Mouse (Mus musculus) left cerebral cortex, postnatal 10 days (tissue): ENCODE data around the gene Mlph. TPM values are rescaled to one million over a fixed set of nuclear protein-coding genes. Genes with fewer than 3 reads are reported as not detected.

Experiments used
- DNase-seq, 2 experiments: peaks; one replicate each; pipeline ENCODE4 v3.0.0; 2021 to 2022; ENCODE audit warnings: low spot score in 2 of 2, mixed read lengths in 1 of 2; ENCODE audit errors: extremely low spot score in 1 of 2
- intact Hi-C: fragments of 180-260 bp; cut with DNase I; formaldehyde crosslinking; loops from one replicate; pipeline ENCODE4 v1.15.1; 2025
- total RNA-seq, 2 experiments: library from RNA; stranded (reverse); gene quantifications; 2 replicates each; pipeline ENCODE4 v1.2.3; 2021

Gene Mlph
- total RNA-seq, 2 experiments from 2014 or later = 0.63 to 0.88 TPM

DNA sequence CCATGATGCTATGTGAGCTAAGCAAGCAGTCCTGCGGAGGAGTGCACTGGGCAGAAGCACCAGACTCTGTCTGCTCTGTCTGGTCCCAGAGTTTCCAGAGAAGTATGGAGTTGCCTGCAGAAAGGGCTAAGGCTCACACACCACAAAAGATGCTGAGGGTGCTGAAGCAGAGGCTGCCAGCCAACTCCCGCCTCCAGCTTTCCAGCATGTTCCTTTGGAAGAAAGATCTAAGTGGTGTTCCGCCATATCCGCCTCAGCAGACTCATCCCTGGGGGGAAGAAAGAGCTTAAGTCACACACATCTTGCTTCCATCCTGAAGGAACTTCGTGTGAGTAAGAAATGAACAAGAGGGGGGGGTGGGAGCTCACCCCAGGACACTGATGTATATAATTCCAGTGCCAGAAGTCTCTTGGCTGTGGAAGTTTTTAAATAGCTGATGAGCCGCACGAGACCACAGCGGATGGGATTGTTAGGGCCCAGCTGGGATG lies 10.9 kb upstream of the Mlph start:
- intact Hi-C loops = no loop called here

DNA sequence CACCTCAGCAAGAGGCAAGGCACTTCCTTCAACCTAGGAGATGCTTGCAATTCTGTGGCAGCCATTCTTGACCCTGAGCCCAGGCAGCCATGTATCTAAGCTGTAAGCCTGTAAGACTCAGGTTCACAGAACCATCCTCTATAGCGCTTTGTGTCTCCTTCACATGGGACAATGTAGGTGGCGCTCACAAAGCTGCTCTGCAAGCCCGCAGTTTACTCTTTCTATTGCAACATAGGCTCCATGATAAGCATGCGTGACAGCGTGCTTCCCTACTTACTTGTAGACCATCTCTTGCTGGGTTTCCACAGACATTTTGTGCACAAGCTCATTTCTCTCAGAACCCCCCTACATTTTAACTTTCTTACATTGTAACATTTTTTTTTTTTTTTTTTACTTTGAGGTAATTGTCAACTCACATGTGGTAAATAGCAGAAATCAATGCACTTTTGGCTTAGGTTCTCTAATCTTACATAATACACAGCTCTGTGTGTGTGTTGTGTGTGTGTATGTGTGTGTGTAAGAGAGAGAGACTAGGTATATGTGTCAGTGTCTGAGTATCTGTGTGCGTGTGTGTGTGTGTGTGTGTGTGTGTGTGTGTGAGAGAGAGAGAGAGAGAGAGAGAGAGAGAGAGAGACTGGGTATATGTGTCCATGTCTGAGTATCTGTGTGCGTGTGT lies 10.0 kb upstream of the Mlph start:
- DNase-seq = no peak
- intact Hi-C loops = no loop called here

More for the DNA sequence above, 10.9 kb upstream of the Mlph start:
- DNase-seq = peak; percentile 62 to 69

DNA sequence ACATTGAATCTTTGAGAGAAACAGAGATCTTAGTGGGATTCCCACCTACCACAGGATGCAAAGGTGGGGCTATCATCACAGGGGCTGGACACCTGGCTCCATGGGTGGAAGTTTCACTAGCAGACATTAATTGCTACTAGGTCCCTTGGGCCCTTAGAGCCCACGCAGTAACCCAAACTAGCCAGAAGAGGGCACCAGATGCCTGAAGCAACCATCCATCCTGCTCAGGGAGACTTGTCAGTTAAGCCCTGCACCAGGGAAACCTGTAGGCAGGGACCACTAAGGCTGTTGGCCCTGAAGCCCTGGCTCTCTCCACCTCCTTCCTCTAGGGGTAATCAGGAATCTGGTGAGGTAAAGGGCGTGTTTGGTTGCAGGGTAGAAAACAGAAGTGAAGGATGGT lies 8.5 kb upstream of the Mlph start:
- intact Hi-C loops = loop anchor here (2.0 kb wide), 1 partner anchor 50 kb away; no protein-coding TSS in a partner anchor
- peak in 1 of 2 experiments; percentile 45 for DNase-seq

DNA sequence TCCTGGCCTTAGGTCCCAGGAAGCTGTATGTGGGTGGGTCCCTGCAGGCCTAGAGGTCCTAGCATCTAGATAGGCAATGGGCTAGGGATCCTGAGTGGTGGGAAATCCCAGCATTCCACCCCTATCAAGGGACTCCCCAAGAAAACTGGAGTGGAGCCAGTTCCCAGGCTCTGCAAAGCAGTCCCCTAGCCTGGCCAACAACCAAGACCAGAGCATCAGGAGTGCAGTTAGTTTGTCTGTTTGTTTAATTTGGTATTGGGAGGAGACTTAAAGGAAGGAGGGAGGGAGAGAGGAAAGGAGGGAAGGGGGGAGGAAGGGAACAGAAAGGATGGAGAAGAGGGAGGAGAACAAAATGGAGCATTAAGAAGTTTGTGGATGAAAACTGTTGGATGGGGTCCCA lies 5.7 kb upstream of the Mlph start:
- peak in 1 of 2 experiments; percentile 81 for DNase-seq
- intact Hi-C loops = no loop called here

DNA sequence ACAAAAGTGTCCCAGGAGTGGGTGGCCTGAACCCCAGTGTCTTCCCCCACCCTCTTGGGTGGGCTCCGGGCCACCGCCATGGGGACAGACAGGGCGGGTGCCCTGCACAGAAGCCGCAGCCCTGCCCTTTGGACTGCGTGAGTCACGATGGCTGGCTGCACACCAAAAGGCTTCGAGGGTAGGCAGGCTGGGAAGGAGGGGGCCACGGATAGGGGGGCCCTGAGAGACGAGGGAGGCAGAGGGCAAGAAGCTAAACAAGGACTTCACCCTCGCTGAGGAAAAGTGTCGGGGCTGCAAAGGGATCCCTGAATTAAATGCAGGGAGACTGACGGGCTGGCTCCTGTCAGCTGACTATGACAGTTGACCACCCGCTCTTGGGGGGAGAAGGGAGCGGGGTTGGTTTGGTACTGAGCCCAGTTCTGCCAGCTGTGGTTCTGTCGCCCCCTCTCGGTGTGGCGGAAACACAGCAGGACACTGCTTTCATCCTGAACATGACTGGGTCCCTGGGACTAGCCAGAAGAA lies 5.2 kb upstream of the Mlph start:
- intact Hi-C loops = no loop called here
- DNase-seq = peak in 1 of 2 experiments; percentile 64

DNA sequence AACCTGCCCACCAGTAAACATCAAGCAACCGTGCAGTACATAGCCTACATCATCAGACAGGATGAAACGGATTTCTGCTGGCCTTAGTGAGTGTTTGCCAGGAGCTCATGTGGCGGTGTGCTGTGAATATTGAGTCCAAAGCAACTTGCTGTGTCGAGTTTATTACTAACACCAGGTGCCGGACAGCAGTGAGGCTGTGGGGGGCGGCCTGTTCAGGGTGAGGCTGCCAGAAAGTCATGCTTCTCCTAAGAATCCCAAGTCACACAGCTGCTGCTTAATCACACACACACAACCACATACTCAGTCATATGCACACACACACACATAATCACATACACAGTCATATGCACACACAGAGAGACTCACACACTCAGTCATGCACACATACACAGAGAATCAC lies 1.7 kb upstream of the Mlph start:
- intact Hi-C loops = no loop called here
- DNase-seq = no peak

DNA sequence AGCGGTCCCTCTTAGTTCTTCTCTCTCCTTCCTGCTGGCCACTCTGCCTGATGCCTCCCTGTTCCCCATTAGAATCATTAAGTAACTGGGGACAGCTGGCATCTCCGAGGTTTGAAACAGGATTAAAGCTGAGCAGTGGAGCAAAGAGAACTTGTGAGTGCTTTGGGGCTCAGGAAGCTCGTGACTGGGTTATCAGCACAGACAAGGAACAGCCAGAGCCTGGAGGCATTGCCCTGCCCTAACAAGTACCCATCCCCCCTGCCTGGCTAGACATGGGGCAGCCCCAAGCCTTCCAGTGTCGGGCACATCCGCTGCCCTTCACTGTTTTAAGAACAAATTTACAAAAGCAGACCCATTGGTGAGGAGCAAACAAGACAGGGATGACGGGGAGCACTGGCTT lies 2.6 kb downstream of the Mlph start:
- no peak for DNase-seq

DNA sequence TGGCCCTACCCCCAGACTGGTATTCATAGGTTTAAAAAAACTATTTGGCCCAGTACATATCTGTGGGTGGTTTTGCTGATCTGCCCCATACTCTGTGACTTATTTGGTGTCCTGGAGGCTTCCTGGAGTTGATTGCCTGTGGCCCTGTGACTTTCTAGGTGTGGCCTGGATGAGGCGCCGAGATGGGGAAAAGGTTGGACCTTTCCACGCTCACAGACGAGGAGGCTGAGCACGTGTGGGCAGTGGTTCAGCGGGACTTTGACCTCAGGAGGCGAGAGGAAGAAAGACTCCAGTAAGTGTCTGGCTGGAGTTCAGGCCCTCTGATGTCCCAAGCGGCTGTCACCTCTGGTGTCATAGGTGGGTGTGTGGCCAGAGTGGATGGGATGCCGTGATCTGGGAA lies 6.8 kb downstream of the Mlph start:
- intact Hi-C loops = no loop called here

More for the DNA sequence above, 2.6 kb downstream of the Mlph start:
- intact Hi-C loops = no loop called here

DNA sequence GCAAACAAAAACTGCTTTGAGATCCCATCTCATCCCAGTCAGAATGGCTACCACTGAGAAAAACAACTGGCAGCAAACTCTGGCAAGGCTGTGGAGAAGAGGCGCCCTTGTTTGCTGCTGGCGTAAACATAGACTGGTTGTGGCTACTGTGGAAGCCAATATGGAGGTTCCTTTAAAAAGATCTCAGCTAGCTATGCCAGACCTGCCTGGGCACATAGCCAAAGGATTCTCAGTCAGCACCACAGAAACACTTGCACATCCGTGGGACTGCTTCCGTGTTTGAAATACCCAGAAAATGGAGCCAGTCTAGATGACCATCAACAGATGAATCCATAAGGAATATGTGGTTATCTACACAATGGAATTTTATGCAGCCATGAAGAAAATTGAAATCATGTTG lies 11.1 kb downstream of the Mlph start:
- peak in 1 of 2 experiments; percentile 50 for DNase-seq
- intact Hi-C loops = no loop called here

More for the DNA sequence above, 6.8 kb downstream of the Mlph start:
- no peak for DNase-seq

DNA sequence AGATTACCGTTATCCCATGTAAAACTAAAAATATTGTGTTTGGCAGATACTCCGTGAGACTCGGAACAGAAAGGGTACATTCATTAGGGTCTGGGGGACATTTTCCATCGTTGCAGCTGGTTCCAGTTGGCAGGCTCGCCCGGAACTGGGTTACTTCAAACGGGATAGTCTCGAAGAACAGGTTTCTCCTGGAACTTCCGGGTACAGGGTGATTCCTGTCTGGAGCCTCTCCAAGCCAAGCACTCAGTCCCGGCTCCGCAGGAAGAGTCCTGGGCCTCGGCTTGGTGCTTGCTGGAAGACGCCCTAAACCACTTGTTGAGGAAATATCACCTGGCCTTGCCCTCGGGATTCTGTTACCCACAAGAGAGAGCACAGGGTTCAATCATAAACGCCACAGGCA lies 12.4 kb downstream of the Mlph start:
- intact Hi-C loops = no loop called here
- DNase-seq = peak in 1 of 2 experiments; percentile 74

DNA sequence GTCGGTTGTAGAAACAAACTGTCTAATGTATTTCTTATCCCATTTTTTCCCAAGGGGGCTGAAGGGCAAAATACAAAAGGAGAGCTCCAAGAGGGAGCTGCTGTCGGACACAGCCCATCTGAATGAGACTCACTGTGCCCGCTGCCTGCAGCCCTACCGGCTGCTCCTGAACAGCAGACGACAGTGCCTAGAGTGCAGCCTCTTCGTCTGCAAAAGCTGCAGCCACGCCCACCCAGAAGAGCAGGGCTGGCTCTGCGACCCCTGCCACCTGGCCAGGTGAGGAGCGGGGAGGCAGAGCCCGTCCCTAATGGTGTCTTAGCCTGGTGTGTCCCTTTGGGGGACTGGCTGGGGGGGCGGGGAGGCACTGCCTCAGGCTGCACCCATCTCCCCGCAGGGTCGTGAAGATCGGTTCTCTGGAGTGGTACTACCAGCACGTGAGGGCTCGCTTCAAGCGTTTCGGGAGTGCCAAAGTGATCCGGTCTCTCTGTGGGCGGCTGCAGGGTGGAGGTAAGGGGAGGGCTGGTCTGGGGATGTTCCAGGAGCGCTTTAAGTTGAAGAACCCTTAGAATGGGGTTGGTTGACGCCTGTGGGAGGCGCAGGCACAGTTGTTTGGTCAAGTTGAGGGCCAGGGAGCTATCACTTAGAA lies 13.2 kb downstream of the Mlph start:
- intact Hi-C loops = no loop called here
- DNase-seq = no peak

DNA sequence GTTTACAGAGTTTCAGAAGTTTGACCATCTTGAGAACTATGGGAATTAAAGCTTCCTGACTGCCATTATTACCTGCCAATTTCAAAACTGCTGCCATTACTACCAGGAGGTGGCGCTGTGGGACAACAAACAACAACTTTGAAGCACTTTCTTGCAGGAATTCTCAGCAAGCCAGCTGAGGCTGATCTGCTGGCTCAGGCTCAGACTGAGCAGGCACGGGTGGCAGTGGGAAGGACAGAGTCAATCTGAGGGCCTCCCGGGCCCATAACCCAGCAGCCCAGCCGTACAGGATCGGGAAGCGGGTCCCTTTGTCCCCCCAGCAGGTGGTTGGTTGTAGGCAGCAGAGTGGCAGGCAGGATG lies 13.7 kb downstream of the Mlph start:
- intact Hi-C loops = no loop called here
- DNase-seq = peak; percentile 80 to 87

DNA sequence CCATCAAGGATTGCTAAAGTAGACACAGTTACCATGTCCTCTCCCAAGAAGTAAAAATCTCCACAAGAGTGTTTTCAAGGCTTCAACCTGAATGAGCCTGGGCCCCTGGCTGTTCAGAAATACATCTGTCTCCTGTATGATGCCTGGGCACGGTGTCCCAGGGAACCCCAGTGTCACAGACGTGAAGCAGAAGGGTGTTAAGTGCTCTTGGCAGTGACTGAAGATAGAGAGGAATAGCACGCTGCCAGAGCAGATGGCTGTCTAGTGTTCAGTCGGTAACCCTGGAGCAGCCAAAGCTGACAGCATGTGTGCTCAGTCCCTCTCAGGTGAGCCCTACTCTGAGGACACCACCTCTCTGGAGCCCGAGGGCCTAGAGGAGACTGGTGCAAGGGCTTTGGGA lies 18.1 kb downstream of the Mlph start:
- DNase-seq = no peak
- intact Hi-C loops = no loop called here

DNA sequence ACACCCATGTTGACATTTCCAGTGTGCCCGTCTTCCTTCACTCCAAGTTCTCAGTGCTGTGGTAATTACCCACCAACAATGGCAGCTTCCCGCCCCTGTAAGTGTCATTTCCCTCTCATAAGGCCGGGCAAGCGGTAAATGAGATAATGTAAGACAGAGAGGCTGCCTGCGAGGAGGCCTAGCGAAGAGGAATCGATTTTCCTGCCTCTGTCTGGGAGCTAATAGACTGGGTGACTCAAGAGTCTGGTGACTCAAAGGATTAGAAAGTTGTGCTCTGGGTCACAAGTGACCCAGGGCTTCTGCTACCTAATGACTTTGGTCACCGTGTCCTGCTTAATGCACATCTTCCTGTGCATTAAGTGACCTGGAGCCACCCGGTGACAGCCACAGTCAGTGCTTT lies 22.1 kb downstream of the Mlph start:
- intact Hi-C loops = no loop called here
- DNase-seq = no peak

DNA sequence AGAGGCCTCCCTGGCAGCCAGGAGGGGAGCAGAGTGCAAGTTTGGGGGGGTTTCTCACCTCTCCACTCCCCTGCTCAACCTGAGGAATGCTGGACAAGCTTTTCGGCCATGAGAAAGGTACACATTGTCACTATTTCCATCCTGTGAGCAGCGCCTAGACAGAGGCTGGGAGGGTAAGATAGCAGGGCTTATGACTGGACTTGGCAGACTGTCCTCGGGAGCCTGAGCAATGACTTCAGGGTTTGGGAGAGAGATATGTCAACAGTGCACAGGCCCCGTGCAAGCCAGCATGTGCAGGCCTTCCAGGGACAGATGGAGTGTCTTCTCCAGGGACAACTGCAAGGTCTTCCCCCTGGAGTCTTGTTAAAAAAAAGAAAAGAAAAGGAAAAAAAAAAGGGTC lies 25.1 kb downstream of the Mlph start:
- intact Hi-C loops = no loop called here
- DNase-seq = no peak

DNA sequence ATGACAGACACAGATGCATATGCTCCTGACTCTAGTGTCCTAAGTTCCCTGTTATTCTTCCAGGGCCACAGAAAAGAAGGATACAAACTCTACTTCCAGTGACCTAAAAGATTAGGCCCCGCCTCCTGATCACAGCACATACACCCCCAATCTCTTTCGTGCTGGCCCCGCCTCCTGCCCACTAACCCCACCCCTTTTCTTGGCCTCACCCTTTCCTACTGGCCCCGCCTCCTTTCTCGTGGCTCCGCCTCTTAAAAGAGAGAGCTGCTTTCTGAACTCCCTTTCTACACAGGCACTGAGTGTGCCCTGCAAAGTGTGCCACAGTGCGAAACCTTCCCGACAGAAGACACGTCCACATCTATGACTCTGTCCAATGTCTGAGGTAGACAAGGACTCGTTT lies 30.3 kb downstream of the Mlph start:
- peak in 1 of 2 experiments; percentile 43 for DNase-seq
- intact Hi-C loops = no loop called here

DNA sequence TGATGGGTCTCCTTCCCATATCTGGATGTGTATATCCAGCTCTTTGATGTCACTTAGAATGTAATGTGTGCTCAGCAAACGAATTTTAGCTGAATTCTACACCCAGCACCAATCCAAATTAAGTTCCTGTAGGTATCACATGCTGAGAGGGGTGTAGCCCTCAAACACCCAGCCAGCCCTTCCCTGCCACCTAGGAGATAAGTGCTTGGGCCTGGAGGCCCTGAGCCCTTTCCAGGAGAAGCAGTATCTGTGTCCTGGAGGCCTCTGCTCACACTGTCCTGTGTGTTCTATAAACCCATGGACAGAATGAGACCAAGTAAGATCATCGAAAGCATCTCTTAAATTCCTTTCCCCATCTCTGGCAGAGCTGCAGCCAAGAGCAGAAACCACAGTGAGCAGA lies 32.4 kb downstream of the Mlph start:
- no peak for DNase-seq
- intact Hi-C loops = no loop called here

DNA sequence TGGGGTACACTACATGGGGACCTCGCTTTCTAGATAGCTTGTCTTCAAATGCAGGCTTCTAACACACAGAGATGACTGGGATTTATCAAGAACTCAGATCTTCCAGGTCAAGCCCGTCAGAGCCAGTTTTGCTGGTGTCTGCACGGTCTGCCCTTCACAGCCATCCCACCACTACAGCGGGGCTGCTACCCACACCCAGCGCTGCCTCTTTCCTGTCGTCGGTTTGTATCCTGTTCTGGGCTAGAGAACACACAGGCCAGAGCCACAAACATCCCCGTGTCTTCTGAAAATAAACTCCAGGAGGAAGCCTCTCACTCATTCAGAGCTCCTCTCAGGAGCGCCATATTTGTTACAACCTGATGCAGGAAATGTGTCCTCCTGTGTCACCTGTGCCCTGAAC lies 34.4 kb downstream of the Mlph start:
- no peak for DNase-seq
- intact Hi-C loops = no loop called here

DNA sequence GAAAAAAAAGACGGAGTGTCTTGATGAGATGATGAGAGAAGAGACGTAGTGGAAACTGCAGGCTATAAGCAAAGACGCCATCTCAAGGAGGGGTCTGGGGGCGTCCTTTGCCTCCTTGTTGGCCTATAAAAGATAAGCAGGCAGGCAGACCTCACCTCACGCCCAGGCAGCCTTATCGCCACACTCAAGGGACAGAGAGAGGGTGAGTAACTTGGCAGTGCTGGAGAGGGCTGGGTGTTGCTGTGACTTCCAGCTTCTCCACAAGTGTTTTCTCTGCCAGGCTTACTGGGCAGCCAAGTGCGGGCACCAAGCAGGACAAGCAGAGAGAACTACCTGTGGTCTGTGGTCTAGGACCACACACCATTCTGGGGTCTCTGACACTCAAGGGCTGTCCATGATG lies 36.8 kb downstream of the Mlph start:
- no peak for DNase-seq
- intact Hi-C loops = loop anchor here (10.0 kb wide), 2 partner anchors 107 to 897 kb away; partner anchors contain the start of gene Col6a3

DNA sequence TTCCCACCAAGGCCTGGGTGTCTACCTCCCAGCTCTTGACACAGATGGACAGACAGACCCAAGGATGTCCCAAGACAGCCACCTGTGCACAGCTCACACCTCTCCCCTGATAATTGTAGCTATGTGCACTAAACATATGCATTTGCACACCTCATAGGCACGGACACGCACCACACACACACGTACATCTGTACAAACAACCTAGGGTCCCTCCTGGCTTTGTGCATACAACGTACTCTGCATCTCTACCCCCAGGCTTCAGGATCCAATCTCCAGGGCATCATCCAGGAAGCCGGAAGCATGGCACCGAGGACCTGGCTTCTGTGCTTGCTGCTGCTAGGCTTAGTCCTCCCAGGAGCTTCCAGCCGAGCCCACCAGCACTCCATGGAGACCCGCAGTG lies 37.9 kb downstream of the Mlph start, which contains the start of gene Prlh:
Gene Prlh, plus strand, starts transcription at position 301 of the 400 bp plus-strand sequence.
- intact Hi-C loops = loop anchor here (10.0 kb wide), 2 partner anchors 108 to 898 kb away; partner anchors contain the start of gene Col6a3
- DNase-seq = no peak
